Mouse (Mus musculus) hematopoietic multipotent progenitor cell, adult 10-12 weeks (in vitro differentiated cells): ENCODE data around the gene Cnih1. TPM values are rescaled to one million over a fixed set of nuclear protein-coding genes. Genes with fewer than 3 reads are reported as not detected.

Experiments
- polyA plus RNA-seq: library from polyadenylated mRNA; stranded (reverse); fragments of >175 nt; gene quantifications from 2 replicates; pipeline ENCODE4 v1.2.3, GENCODE M21; 2012; ENCODE audit warnings: low replicate concordance

Gene Cnih1
- polyA plus RNA-seq = 12.0 and 65.8 TPM in 2 replicates

DNA sequence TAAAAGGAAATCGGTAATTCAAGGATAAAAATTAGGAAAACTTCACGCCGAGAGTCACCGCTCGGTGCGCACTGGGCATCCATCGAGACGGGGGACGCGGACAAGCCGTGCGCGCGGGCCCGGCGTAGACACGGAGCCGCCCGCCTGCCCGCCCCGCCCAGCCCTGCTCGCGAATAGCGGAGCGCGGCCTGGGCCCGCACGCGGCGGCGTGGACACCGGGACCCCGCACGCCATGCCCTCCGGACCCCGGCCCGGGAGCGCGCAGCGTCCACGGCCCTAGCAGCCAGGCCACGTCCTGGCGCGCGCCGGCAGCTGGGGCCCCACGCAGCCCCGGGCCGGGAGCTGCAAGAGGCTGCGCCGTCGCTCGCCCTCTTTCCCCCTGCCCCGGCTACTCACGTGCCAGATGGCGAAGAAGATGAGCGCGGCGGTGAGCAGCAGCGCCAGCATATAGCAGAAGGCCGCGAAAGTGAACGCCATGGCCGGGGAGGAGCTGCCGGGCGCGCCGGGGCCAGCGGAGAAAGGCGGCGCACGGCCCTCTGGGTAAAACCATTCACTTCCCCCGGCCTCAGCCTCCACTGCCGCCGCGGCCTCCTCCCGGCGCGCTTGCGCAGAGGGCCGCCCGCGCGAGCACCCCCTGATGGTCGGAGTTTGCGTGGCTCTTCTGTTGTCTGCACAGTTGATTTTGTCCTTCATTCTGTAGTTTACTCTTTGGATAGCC, at the start of gene Cnih1:
TSS of gene Cnih1 (minus strand) at position 625 of the 718 bp plus-strand sequence.

DNA sequence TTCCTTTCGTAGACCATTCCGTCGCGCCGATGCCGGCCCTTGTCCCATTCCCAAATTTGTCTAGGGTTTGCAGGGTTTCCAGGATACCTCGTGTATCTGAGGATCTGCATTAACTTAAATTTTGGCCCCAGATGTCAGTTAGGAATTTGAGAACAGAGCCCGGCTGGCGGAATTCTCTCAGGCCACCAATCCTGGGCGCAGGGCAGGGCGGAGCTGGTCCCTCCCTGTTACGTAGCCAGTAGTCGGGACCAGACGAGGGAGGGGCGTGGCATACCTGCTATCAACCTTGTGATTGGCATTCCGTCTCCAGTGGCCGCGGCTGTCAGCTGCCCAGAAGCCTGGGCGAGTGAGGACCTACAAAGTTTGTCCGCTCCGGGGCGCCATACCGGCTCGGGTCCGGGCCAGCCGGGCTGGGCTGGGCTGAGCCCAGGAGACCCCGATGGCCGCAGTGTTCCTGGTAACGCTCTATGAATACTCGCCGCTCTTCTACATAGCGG, 43.7 kb upstream of the Cnih1 start, which contains the start of gene Cgrrf1:
TSS of gene Cgrrf1 (plus strand) at position 289 of the 497 bp plus-strand sequence.

DNA sequence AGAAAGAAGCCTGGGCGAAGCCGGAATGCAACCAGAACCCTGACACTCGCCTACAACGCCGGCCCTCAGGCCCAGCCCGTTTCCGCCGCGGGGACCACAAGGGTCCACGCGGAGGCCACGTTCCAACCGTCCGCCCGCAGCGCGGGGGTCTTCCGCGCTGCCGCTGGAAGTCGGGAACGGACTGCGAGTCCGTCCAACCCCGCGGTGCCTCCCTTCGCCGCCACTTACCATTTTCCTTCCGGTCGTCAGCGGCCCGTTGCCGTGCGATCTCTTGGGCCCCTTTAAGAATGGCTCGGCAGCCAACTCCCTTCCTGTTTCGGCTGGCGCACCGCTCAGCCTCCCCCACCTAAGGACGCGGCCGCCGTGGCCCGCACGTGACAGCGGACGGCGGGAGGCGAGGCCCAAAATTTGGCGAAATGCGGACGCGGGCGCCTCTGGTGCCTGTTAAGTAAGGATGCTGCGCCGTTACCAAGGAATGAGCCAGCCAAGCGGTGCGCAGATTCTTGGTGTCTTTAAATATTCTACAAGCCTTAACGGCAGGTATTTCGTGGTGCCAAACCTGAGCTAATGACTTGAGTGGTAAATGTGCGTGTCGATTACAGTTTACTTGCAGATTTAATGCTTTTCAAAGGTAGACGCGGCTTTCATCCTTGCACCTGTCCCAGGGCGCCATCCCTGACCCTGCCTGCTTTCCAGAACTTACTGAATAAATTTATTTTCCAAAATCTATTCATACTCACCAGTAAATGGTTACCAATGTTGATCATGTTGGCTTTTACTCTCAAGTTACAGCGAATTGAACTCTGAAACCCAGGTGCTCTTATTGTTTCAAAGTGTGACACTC, 33.9 kb upstream of the Cnih1 start, which contains the start of gene Gmfb:
TSS of gene Gmfb (minus strand) at position 370 of the 844 bp plus-strand sequence.

DNA sequence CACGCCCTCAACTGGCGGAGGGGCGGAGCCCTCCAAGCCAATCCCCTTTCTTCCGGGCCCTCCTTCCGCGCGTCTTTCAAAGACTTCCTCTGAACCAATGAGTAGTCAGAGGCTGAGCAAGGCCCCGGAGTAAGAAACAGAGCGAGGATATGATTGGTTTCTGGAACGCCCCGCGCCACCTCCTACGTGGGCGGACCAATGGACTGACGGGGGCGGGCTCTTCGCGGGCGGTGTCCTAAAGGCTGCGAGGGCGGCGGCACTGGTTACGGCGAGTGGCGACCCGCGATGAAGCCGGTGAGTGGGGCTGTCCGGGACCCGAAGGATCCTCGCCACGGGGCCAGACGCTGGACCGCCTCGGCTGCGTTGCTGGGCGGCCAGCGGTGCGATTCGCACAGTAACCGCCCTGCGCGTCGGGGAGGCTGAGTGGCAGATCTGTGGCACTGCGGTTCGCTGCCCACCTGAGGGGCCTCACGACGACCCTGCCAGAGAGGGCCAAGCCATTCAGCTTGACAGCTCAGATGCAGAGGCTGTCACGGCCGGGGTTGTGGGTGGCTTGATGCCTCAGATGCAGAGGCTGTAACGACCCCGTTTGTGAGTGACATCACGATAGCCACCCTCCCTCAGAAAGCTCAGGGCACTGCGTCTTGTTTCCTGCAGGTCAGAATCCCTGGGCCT, 27.7 kb downstream of the Cnih1 start, which contains the start of gene Cdkn3:
TSS of gene Cdkn3 (plus strand) at position 187 of the 675 bp plus-strand sequence.

Other genes starting within 250 kb of the Cnih1 start
- gene Cdkn3, start 27.9 kb downstream of the Cnih1 start, polyA plus RNA-seq = 0.61 and 2.1 TPM in 2 replicates
- 1.1 and 4.6 TPM in 2 replicates for gene Gmfb, start 33.8 kb upstream of the Cnih1 start, polyA plus RNA-seq
- gene Cgrrf1, start 43.7 kb upstream of the Cnih1 start, polyA plus RNA-seq = 13.1 and 14.9 TPM in 2 replicates
- gene Samd4, start 94.4 kb upstream of the Cnih1 start, polyA plus RNA-seq = 2.0 and 8.7 TPM in 2 replicates